Comparison of ENCODE assay signal across 22 mouse cellular contexts in the genomic region with DNA sequence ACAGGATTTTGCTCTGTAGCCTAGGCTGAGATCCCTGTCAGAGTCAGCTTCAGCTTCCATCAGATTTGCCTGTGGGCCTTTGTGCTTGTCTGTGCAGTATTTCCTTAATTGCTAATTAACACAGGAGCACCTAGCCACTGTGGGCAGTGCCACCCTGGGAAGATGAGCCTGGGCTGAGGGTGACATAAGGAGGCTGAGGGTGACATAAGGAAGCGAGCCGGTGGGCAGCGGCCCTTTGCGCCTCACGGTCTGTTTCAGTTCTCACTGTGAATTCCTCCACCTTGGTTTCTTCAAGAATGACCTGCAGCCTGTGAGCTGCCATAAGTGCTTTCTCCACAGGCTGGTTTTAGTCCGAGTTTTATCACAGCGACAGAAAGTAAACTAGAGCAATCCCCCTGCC. TPM values are rescaled to one million over a fixed set of nuclear protein-coding genes. Genes with fewer than 3 reads are reported as not detected.
DNase-seq lines count a peak whose midpoint lies in the region; ATAC-seq and TF ChIP-seq lines count a peak whose summit lies in the region.
"Had no signal": no experiment of that assay in that cellular context is flagged by ENCODE, and none has a peak within 500 bp of the region (broad histone marks: within the 10 kb centered on the region; RNA-seq: fewer than 3 reads in every experiment).

No protein-coding gene starts in this region.

- no peak for TF ChIP-seq CTCF in CH12.LX (conservative IDR thresholded peaks at IDR 0.05 in 1 of 2, IDR thresholded peaks at IDR 0.05 in 1 of 2; ENCODE audit: low read depth in 2 of 2, low read length in 2 of 2)

- TF ChIP-seq RAD21 in CH12.LX (IDR thresholded peaks at IDR 0.05; ENCODE audit: low read depth, low read length) = no peak

- no peak overlapping the region for H3K27ac ChIP-seq in heart, embryonic 11.5 days (ENCODE audit: low read depth, low read length)
- H3K27ac ChIP-seq in CH12.LX (ENCODE audit: insufficient read depth, low read depth) = no peak overlapping the region
- no peak overlapping the region for H3K27ac ChIP-seq in midbrain, embryonic 10.5 days (replicated peaks)
- H3K27ac ChIP-seq: embryonic facial prominence, embryonic 12.5 days; forebrain, embryonic 13.5 days; forebrain, embryonic 15.5 days had no signal

- no peak overlapping the region for H3K4me3 ChIP-seq in heart, embryonic 11.5 days (ENCODE audit: low read depth, low read length)
- H3K4me3 ChIP-seq in CH12.LX (replicated peaks in 1 of 3; ENCODE audit: low read depth in 2 of 3, low read length in 2 of 3, poor library complexity in 1 of 3) = no peak overlapping the region
- H3K4me3 ChIP-seq in midbrain, embryonic 10.5 days = no peak overlapping the region
- H3K4me3 ChIP-seq: embryonic facial prominence, embryonic 12.5 days; forebrain, embryonic 13.5 days; forebrain, embryonic 15.5 days had no signal

- H3K9me3 ChIP-seq in heart, embryonic 11.5 days (replicated peaks; ENCODE audit: control insufficient read depth, low read length) = no peaks in the 10 kb centered on the region
- peaks cover 4% of the 10 kb centered on the region for H3K9me3 ChIP-seq in CH12.LX (replicated peaks; ENCODE audit: low read length)
- no peaks in the 10 kb centered on the region for H3K9me3 ChIP-seq in midbrain, embryonic 10.5 days (replicated peaks)
- H3K9me3 ChIP-seq: embryonic facial prominence, embryonic 12.5 days; forebrain, embryonic 13.5 days; forebrain, embryonic 15.5 days had no signal

- no peak for TF ChIP-seq POLR2A in CH12.LX (IDR thresholded peaks at IDR 0.05; ENCODE audit: low read depth, low read length)

- no peak overlapping the region for H3K9ac ChIP-seq in heart, embryonic 11.5 days (ENCODE audit: low read depth, low read length)
- no peak overlapping the region for H3K9ac ChIP-seq in CH12.LX (ENCODE audit: insufficient read depth, low read depth)
- H3K9ac ChIP-seq: embryonic facial prominence, embryonic 12.5 days; forebrain, embryonic 13.5 days; forebrain, embryonic 15.5 days; forebrain, postnatal 0 days had no signal

- in situ Hi-C loops in CH12.LX (cut with MboI; ENCODE audit: low pct_ligation_motif_present, low pct_unique_long_range_greater_than_20kb, low sequenced_read_pairs) = loop anchor here (25.0 kb wide), 1 partner anchor 931 kb away; the partner anchor contains the start of genes Acadvl, Dlg4 and Dvl2

- 74% methylated on average over 7 of the region's 7 CpGs for WGBS in heart, embryonic 11.5 days (ENCODE audit: insufficient replicate concordance)
- WGBS in midbrain, embryonic 10.5 days = 93% methylated on average over 7 of the region's 7 CpGs

- H3K4me2 ChIP-seq in heart, embryonic 11.5 days = no peak overlapping the region
- H3K4me2 ChIP-seq in CH12.LX (ENCODE audit: insufficient read depth, low read depth, poor library complexity, severe bottlenecking) = no peak overlapping the region
- H3K4me2 ChIP-seq: embryonic facial prominence, embryonic 12.5 days; forebrain, embryonic 13.5 days; forebrain, embryonic 15.5 days had no signal

- no peak for ATAC-seq in heart, embryonic 11.5 days (replicated peaks; ENCODE audit: insufficient number of reproducible peaks, low FRiP score, low TSS enrichment)
- ATAC-seq: CD4-positive, CD25-positive, alpha-beta regulatory T cell, adult 4 months; forebrain, embryonic 13.5 days; forebrain, embryonic 15.5 days; forebrain, postnatal 0 days had no signal

- dilution Hi-C loops in CH12.LX (cut with MboI; ENCODE audit: extremely low pct_ligation_motif_present, extremely low pct_unique_long_range_greater_than_20kb, low sequenced_read_pairs) = no loop called here

- DNase-seq in adrenal gland, postnatal 10 days = peak; percentile 1
- no peak for DNase-seq in adrenal gland, adult (ENCODE audit: inconsistent age in 2 of 2, low spot score in 1 of 2)
- peak; percentile 83 for DNase-seq in heart, adult 11 months
- no peak for DNase-seq in CH12.LX (ENCODE audit: extremely low read depth)
- DNase-seq in splenic B cell, adult 2 months (ENCODE audit: low read depth, low spot score) = peak; percentile 27
- DNase-seq in midbrain, embryonic 10.5 days (ENCODE audit: low spot score) = no peak
- DNase-seq: adrenal gland, adult 8-10 months; adrenal gland, postnatal 36 days; B cell, adult 2 months; cerebellum, adult 11 months; cerebellum, adult 18-20 months; cerebellum, adult 8-10 months; cerebellum, adult 9-11 months; cerebellum, postnatal 14 days; cerebellum, postnatal 36 days; embryo, embryonic 11 days; forebrain, postnatal 0 days had no signal

- no peaks in the 10 kb centered on the region for H3K79me2 ChIP-seq in CH12.LX (replicated peaks; ENCODE audit: control insufficient read depth, extremely low read depth, insufficient read depth, poor library complexity, severe bottlenecking)

- H3K36me3 ChIP-seq in heart, embryonic 11.5 days (ENCODE audit: control insufficient read depth, insufficient read depth, low read length) = no peaks in the 10 kb centered on the region
- H3K36me3 ChIP-seq in CH12.LX (replicated peaks in 1 of 2; ENCODE audit: control insufficient read depth in 1 of 2, insufficient read depth in 1 of 2, low read length in 1 of 2) = no peaks in the 10 kb centered on the region
- no peaks in the 10 kb centered on the region for H3K36me3 ChIP-seq in splenic B cell, adult 2 months (ENCODE audit: control insufficient read depth, insufficient read depth, low read length, poor library complexity, severe bottlenecking)
- no peaks in the 10 kb centered on the region for H3K36me3 ChIP-seq in midbrain, embryonic 10.5 days
- H3K36me3 ChIP-seq: embryonic facial prominence, embryonic 12.5 days; forebrain, embryonic 15.5 days had no signal

- H3K27me3 ChIP-seq in heart, embryonic 11.5 days (ENCODE audit: control insufficient read depth, insufficient read depth, low read length) = no peaks in the 10 kb centered on the region
- H3K27me3 ChIP-seq in CH12.LX (replicated peaks) = peaks cover 23% of the 10 kb centered on the region
- no peaks in the 10 kb centered on the region for H3K27me3 ChIP-seq in splenic B cell, adult 2 months (ENCODE audit: control insufficient read depth, insufficient read depth, low read length, poor library complexity, severe bottlenecking)
- H3K27me3 ChIP-seq in midbrain, embryonic 10.5 days (ENCODE audit: low read depth, poor library complexity, severe bottlenecking) = no peaks in the 10 kb centered on the region
- H3K27me3 ChIP-seq: embryonic facial prominence, embryonic 12.5 days; forebrain, embryonic 13.5 days; forebrain, embryonic 15.5 days had no signal

- no peak for TF ChIP-seq EP300 in CH12.LX (IDR thresholded peaks at IDR 0.05; ENCODE audit: low read length)

- peaks cover 4% of the 10 kb centered on the region for H3K4me1 ChIP-seq in heart, embryonic 11.5 days (ENCODE audit: control insufficient read depth, insufficient read depth, low read length)
- H3K4me1 ChIP-seq in CH12.LX (ENCODE audit: control insufficient read depth in 1 of 2, insufficient read depth in 2 of 2) = peaks cover 16 to 36% of the 10 kb centered on the region in 2 experiments
- H3K4me1 ChIP-seq in midbrain, embryonic 10.5 days = no peaks in the 10 kb centered on the region; the same call in 1 of the 2 replicates
- H3K4me1 ChIP-seq: embryonic facial prominence, embryonic 12.5 days; forebrain, embryonic 13.5 days; forebrain, embryonic 15.5 days had no signal

TF ChIP-seq in CH12.LX, 34 proteins besides CTCF, POLR2A, EP300 and RAD21:
- TF ChIP-seq ZNF384 (IDR thresholded peaks at IDR 0.05; ENCODE audit: low read depth, low read length) (no peak), KAT2A (IDR thresholded peaks at IDR 0.05; ENCODE audit: insufficient replicate concordance, low read length) (no peak), SIN3A (IDR thresholded peaks at IDR 0.05; ENCODE audit: low read length) (0 out of 2 replicates have a peak, but pooled peaks have one; percentile 31), IRF4 (IDR thresholded peaks at IDR 0.05; ENCODE audit: low read depth, low read length) (peak; percentile 11; the same call in 1 of the 2 replicates)

RNA-seq across cellular contexts. Expression of gene Vamp2, which starts 6.7 kb away (rescaled TPM):
- 100 to 1,000 TPM; 104 to 143 TPM for total RNA-seq in adrenal gland, postnatal 10 days (2021)
- 89.7 and 94.7 TPM in 2 replicates for polyA plus RNA-seq in heart, embryonic 11.5 days (2014; fragmentation: Nextera tagmentation; extraction: Ambion mirVana)
- 8.0 and 8.2 TPM in 2 replicates for total RNA-seq in CH12.LX (2012; rRNA removed)
- 1.3 and 1.4 TPM in 2 replicates for total RNA-seq in CH12.LX (2014; rRNA removed)
- 26.0 and 26.7 TPM in 2 replicates for polyA plus RNA-seq in CH12.LX (2012; ENCODE audit: insufficient read length, low read depth)
- 63.1 and 90.1 TPM in 2 replicates for polyA plus RNA-seq in midbrain, embryonic 10.5 days (2016; fragmentation: Nextera tagmentation; extraction: Ambion mirVana)

RNA-seq across cellular contexts. Expression of gene Tmem107, which starts 11.0 kb away (rescaled TPM):
- 10 to 100 TPM; 13.2 to 13.8 TPM for total RNA-seq in adrenal gland, postnatal 10 days (2021)
- 26.4 and 28.2 TPM in 2 replicates for polyA plus RNA-seq in heart, embryonic 11.5 days (2014; fragmentation: Nextera tagmentation; extraction: Ambion mirVana)
- 24.4 and 30.1 TPM in 2 replicates for total RNA-seq in CH12.LX (2012; rRNA removed)
- 20.3 and 31.3 TPM in 2 replicates for total RNA-seq in CH12.LX (2014; rRNA removed)
- polyA plus RNA-seq in CH12.LX (2012; ENCODE audit: insufficient read length, low read depth) = 13.4 and 22.6 TPM in 2 replicates
- polyA plus RNA-seq in midbrain, embryonic 10.5 days (2016; fragmentation: Nextera tagmentation; extraction: Ambion mirVana) = 63.4 and 64.8 TPM in 2 replicates

RNA-seq across cellular contexts. Expression of gene Per1, which starts 13.4 kb away (rescaled TPM):
- 100 to 1,000 TPM in 1 of 2 experiments, 10 to 100 TPM in 1; 63.1 to 157 TPM for total RNA-seq in adrenal gland, postnatal 10 days (2021)
- 6.2 and 6.3 TPM in 2 replicates for polyA plus RNA-seq in heart, embryonic 11.5 days (2014; fragmentation: Nextera tagmentation; extraction: Ambion mirVana)
- 11.5 and 11.8 TPM in 2 replicates for total RNA-seq in CH12.LX (2012; rRNA removed)
- 2.8 and 3.2 TPM in 2 replicates for total RNA-seq in CH12.LX (2014; rRNA removed)
- polyA plus RNA-seq in CH12.LX (2012; ENCODE audit: insufficient read length, low read depth) = 37.9 and 38.3 TPM in 2 replicates
- polyA plus RNA-seq in midbrain, embryonic 10.5 days (2016; fragmentation: Nextera tagmentation; extraction: Ambion mirVana) = 6.8 and 7.6 TPM in 2 replicates

RNA-seq across cellular contexts. Expression of gene Borcs6, which starts 22.1 kb away (rescaled TPM):
- total RNA-seq in adrenal gland, postnatal 10 days (2021) = 10 to 100 TPM; 19.1 to 22.1 TPM
- polyA plus RNA-seq in heart, embryonic 11.5 days (2014; fragmentation: Nextera tagmentation; extraction: Ambion mirVana) = 7.7 and 9.8 TPM in 2 replicates
- total RNA-seq in CH12.LX (2012; rRNA removed) (9.7 and 11.1 TPM in 2 replicates), CH12.LX (2014; rRNA removed) (5.1 and 7.3 TPM in 2 replicates)
- polyA plus RNA-seq in CH12.LX (2012; ENCODE audit: insufficient read length, low read depth) = 5.4 and 6.2 TPM in 2 replicates
- polyA plus RNA-seq in midbrain, embryonic 10.5 days (2016; fragmentation: Nextera tagmentation; extraction: Ambion mirVana) = 6.9 and 8.7 TPM in 2 replicates

RNA-seq across cellular contexts. Expression of gene Aurkb, which starts 36.2 kb away (rescaled TPM):
- 10 to 100 TPM; 16.2 to 22.5 TPM for total RNA-seq in adrenal gland, postnatal 10 days (2021)
- 89.2 and 89.6 TPM in 2 replicates for polyA plus RNA-seq in heart, embryonic 11.5 days (2014; fragmentation: Nextera tagmentation; extraction: Ambion mirVana)
- 170 and 177 TPM in 2 replicates for total RNA-seq in CH12.LX (2012; rRNA removed)
- total RNA-seq in CH12.LX (2014; rRNA removed) = 181 and 190 TPM in 2 replicates
- polyA plus RNA-seq in CH12.LX (2012; ENCODE audit: insufficient read length, low read depth) = 178 and 200 TPM in 2 replicates
- polyA plus RNA-seq in midbrain, embryonic 10.5 days (2016; fragmentation: Nextera tagmentation; extraction: Ambion mirVana) = 218 and 239 TPM in 2 replicates

Comparison
In these comparisons a context has a peak if more than half of its experiments do, and no peak if none do; other contexts are left out.
1. DNase-seq: peak in adrenal gland, postnatal 10 days (single experiment), heart, adult 11 months (single experiment) and splenic B cell, adult 2 months (single experiment); none in adrenal gland, adult (0 of 2), CH12.LX (single experiment) and midbrain, embryonic 10.5 days (single experiment).